Mouse (Mus musculus) midbrain, embryonic 11.5 days (tissue): ENCODE measurements around the gene Spag7. TPM values are rescaled to one million over a fixed set of nuclear protein-coding genes. Genes with fewer than 3 reads are reported as not detected.

ENCODE experiments used
- ATAC-seq: fragments of 200-750 bp; cut with Nextera tagmentation; 2 replicates; pipeline ENCODE4 v1.8.0; 2017; ENCODE audit warnings: moderate TSS enrichment, moderate library complexity; ENCODE audit not compliant: low FRiP score
- DNase-seq: peaks from one replicate; pipeline ENCODE4 v3.0.0; 2015; ENCODE audit warnings: low spot score; ENCODE audit errors: missing footprints
- H3K27ac ChIP-seq: fragments of 300-500 bp; sonication (generic); 2 replicates; pipeline ENCODE4 v1.5.1; 2014; ENCODE audit warnings: low read depth, low read length
- H3K27me3 ChIP-seq: fragments of 300-500 bp; sonication (generic); 2 replicates; pipeline ENCODE4 v1.6.1; 2014; ENCODE audit warnings: mild to moderate bottlenecking, low read length, moderate library complexity, mixed read lengths; ENCODE audit not compliant: control insufficient read depth, insufficient read depth
- H3K36me3 ChIP-seq: fragments of 300-500 bp; sonication (generic); 2 replicates; pipeline ENCODE4 v1.6.1; 2014; ENCODE audit warnings: mild to moderate bottlenecking, low read length, moderate library complexity, mixed read lengths; ENCODE audit not compliant: control insufficient read depth, insufficient read depth
- H3K4me1 ChIP-seq: fragments of 300-500 bp; sonication (generic); 2 replicates; pipeline ENCODE4 v1.6.1; 2014; ENCODE audit warnings: low read length; ENCODE audit not compliant: control insufficient read depth, insufficient read depth
- H3K4me2 ChIP-seq: fragments of 300-500 bp; sonication (generic); 2 replicates; pipeline ENCODE4 v1.6.1; 2014; ENCODE audit warnings: mild to moderate bottlenecking, moderate library complexity
- H3K4me3 ChIP-seq: fragments of 300-500 bp; sonication (generic); 2 replicates; pipeline ENCODE4 v1.5.1; 2014; ENCODE audit warnings: low read depth, low read length
- H3K9ac ChIP-seq: fragments of 300-500 bp; sonication (generic); 2 replicates; pipeline ENCODE4 v1.6.1; 2014; ENCODE audit warnings: low read length
- H3K9me3 ChIP-seq: fragments of 300-500 bp; sonication (generic); 2 replicates; pipeline ENCODE4 v1.6.1; 2016; ENCODE audit warnings: low read length; ENCODE audit not compliant: control insufficient read depth
- WGBS: fragments of 180-500 bp; shearing (Covaris S2); extraction: QIAGEN DNeasy Blood & Tissue Kit; methylation state at CpG from one replicate; pipeline ENCODE4 v1.1.7; 2014; 5-methylcytosine and 5-hydroxymethylcytosine counted together
- polyA plus RNA-seq: library from polyadenylated mRNA; unstranded; fragments of >200 nt; fragmentation: Nextera tagmentation; extraction: Ambion mirVana; gene quantifications from 2 replicates; pipeline ENCODE4 v1.2.1, GENCODE M21; 2014

Spag7 gene
- polyA plus RNA-seq, 1 experiment from 2014 or later: 138 TPM

- Histone ChIP-seq H3K9me3 (no peaks in the 10 kb centered on the region), H3K27me3 (no peaks in the 10 kb centered on the region), H3K27ac (no peak overlapping the region), H3K4me2 (no peak overlapping the region), H3K9ac (no peak overlapping the region), H3K4me1 (no peaks in the 10 kb centered on the region), H3K36me3 (no peaks in the 10 kb centered on the region), H3K4me3 (no peak overlapping the region)
- 72% methylated on average over 7 of the region's 7 CpGs for WGBS
- no peak for ATAC-seq
- DNase-seq: no peak
Measured at GRCm38 (mm10) chr11:70630129-70630528, 39.1 kb downstream of the Spag7 start.

- Histone ChIP-seq H3K9ac (no peak overlapping the region), H3K27me3 (no peaks in the 10 kb centered on the region), H3K4me2 (no peak overlapping the region), H3K27ac (no peak overlapping the region), H3K9me3 (no peaks in the 10 kb centered on the region), H3K4me1 (no peaks in the 10 kb centered on the region), H3K4me3 (no peak overlapping the region), H3K36me3 (no peaks in the 10 kb centered on the region)
- no peak for ATAC-seq
- WGBS: 58% methylated on average over 5 of the region's 5 CpGs
- no peak for DNase-seq
Measured at GRCm38 (mm10) chr11:70629557-70629956, 39.7 kb downstream of the Spag7 start.

GRCm38 (mm10) chr11:70628431-70628830 lies 40.8 kb downstream of the Spag7 start:
- 84% methylated on average over 2 of the region's 2 CpGs for WGBS

GRCm38 (mm10) chr11:70626877-70627276 lies 42.3 kb downstream of the Spag7 start:
- ATAC-seq (no peak), DNase-seq (no peak)
- Histone ChIP-seq H3K9ac (no peak overlapping the region), H3K4me2 (no peak overlapping the region), H3K4me1 (no peaks in the 10 kb centered on the region), H3K36me3 (no peaks in the 10 kb centered on the region), H3K27ac (no peak overlapping the region), H3K27me3 (no peaks in the 10 kb centered on the region), H3K4me3 (no peak overlapping the region), H3K9me3 (no peaks in the 10 kb centered on the region)
- WGBS: 81% methylated on average over 4 of the region's 4 CpGs

More at GRCm38 (mm10) chr11:70628431-70628830, 40.8 kb downstream of the Spag7 start:
- Histone ChIP-seq H3K27ac (no peak overlapping the region), H3K4me3 (no peak overlapping the region), H3K9ac (no peak overlapping the region), H3K4me1 (no peaks in the 10 kb centered on the region), H3K4me2 (no peak overlapping the region), H3K27me3 (no peaks in the 10 kb centered on the region), H3K36me3 (no peaks in the 10 kb centered on the region), H3K9me3 (no peaks in the 10 kb centered on the region)
- ATAC-seq: no peak
- no peak for DNase-seq

- WGBS: 49% methylated on average over 4 of the region's 4 CpGs
- DNase-seq (peak; percentile 94), ATAC-seq (no peak)
- H3K4me2 ChIP-seq: no peak overlapping the region
- H3K9ac ChIP-seq: no peak overlapping the region
- no peak overlapping the region for H3K27ac ChIP-seq
- H3K36me3 ChIP-seq: no peaks in the 10 kb centered on the region
- no peak overlapping the region for H3K4me3 ChIP-seq
- H3K9me3 ChIP-seq: no peaks in the 10 kb centered on the region
- no peaks in the 10 kb centered on the region for H3K27me3 ChIP-seq
- no peaks in the 10 kb centered on the region for H3K4me1 ChIP-seq
Measured at GRCm38 (mm10) chr11:70625473-70625872, 43.7 kb downstream of the Spag7 start.

GRCm38 (mm10) chr11:70623053-70623742 lies 46.0 kb downstream of the Spag7 start:
- H3K4me3 ChIP-seq: no peak overlapping the region
- H3K27me3 ChIP-seq: no peaks in the 10 kb centered on the region
- no peaks in the 10 kb centered on the region for H3K9me3 ChIP-seq
- no peaks in the 10 kb centered on the region for H3K4me1 ChIP-seq
- no peak overlapping the region for H3K27ac ChIP-seq
- 88% methylated on average over 10 of the region's 10 CpGs for WGBS
- H3K36me3 ChIP-seq: no peaks in the 10 kb centered on the region
- DNase-seq: no peak
- H3K4me2 ChIP-seq: no peak overlapping the region
- no peak overlapping the region for H3K9ac ChIP-seq
- no peak for ATAC-seq

GRCm38 (mm10) chr11:70621972-70622814 lies 47.0 kb downstream of the Spag7 start:
- no peaks in the 10 kb centered on the region for H3K9me3 ChIP-seq
- WGBS: 43% methylated on average over 7 of the region's 7 CpGs
- ATAC-seq (no peak), DNase-seq (no peak)
- H3K4me1 ChIP-seq: no peaks in the 10 kb centered on the region
- H3K4me3 ChIP-seq: no peak overlapping the region
- H3K36me3 ChIP-seq: no peaks in the 10 kb centered on the region
- H3K27me3 ChIP-seq: no peaks in the 10 kb centered on the region
- H3K9ac ChIP-seq: no peak overlapping the region
- H3K27ac ChIP-seq: no peak overlapping the region
- H3K4me2 ChIP-seq: no peak overlapping the region

GRCm38 (mm10) chr11:70619101-70619500 lies 50.1 kb downstream of the Spag7 start, which contains the start of gene Chrne:
Chrne (minus strand) TSS chr11:70619216.
- no peak within 1 kb of the TSS for H3K27ac ChIP-seq
- DNase-seq: no peak
- WGBS: 36% methylated on average over 1 of the region's 1 CpGs
- no peak within 1 kb of the TSS for H3K4me2 ChIP-seq
- no peak within 1 kb of the TSS for H3K9ac ChIP-seq
- no peak within 1 kb of the TSS for H3K4me3 ChIP-seq
- H3K4me1 ChIP-seq: peaks cover 9% of the 10 kb centered on the region; the same call in 1 of the 2 replicates
- ATAC-seq: no peak
- H3K27me3 ChIP-seq: peaks cover 3% of the 10 kb centered on the region
- H3K9me3 ChIP-seq: no peaks in the 10 kb centered on the region
- H3K36me3 ChIP-seq: no peaks in the 10 kb centered on the region

GRCm38 (mm10) chr11:70615516-70616093 lies 53.6 kb downstream of the Spag7 start, which contains the start of gene 4930544D05Rik:
4930544D05Rik (plus strand) TSS chr11:70615848.
- no peak for ATAC-seq
- Histone ChIP-seq H3K36me3 (no peaks in the 10 kb centered on the region), H3K4me3 (peak within 1 kb of the TSS; percentile 28), H3K9ac (peak within 1 kb of the TSS; percentile 48; the same call in 1 of the 2 replicates), H3K4me1 (peaks cover 9% of the 10 kb centered on the region; the same call in 1 of the 2 replicates), H3K9me3 (no peaks in the 10 kb centered on the region), H3K27me3 (peaks cover 3% of the 10 kb centered on the region), H3K27ac (no peak within 1 kb of the TSS), H3K4me2 (peak within 1 kb of the TSS; percentile 58)
- no peak for DNase-seq
- 12% methylated on average over 21 of the region's 21 CpGs for WGBS
